Mouse (Mus musculus): ENCODE results near the gene Sox11. TPM values are rescaled to one million over a fixed set of nuclear protein-coding genes. Genes with fewer than 3 reads are reported as not detected.
A peak's percentile ranks its signal among the peaks of the same experiment; 100 is the strongest.

Gene Sox11
- 618 and 725 TPM in 2 replicates for polyA plus RNA-seq (2014; fragmentation: Nextera tagmentation; extraction: Ambion mirVana)

DNA sequence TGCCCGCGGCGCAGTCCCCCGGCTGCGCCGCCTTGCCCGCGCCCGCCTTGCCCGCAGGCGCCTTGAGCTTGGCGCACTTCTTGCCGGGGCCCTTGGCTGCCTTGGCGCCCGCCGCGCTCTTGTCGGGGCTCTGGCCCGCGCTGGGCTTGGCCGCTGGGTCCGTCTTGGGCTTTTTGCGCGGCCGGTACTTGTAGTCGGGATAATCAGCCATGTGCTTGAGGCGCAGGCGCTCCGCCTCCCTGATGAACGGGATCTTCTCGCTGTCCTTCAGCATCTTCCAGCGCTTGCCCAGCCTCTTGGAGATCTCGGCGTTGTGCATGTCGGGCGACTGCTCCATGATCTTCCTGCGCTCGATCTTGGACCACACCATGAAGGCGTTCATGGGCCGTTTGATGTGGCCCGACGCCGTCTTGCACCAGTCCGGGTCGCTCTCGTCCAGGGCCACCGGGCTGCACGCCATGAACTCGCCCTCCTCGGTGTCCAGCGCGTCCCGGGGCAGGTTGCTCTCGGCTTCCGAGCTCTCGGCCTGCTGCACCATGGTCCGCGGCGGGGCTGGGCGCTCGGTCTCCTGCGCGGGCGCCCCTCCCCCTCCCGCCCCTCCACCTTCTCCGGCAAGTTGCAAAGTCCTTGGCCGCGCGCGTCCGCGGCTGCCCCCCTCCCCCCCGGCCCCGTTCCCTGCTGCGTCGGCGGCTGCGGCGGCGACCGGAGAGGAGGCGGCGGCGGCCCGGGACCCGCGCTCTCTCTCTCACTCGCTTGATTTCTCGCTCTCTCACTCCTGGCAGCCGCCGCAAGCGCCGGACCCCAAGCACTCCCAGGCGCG lies at the start of gene Sox11:
Gene Sox11, minus strand, starts transcription at position 704 of the 820 bp plus-strand sequence.
- H3K27me3 ChIP-seq (ENCODE audit: control insufficient read depth, insufficient read depth, low read length), result no peaks in the 10 kb centered on the region
- H3K9ac ChIP-seq (ENCODE audit: low read length), result peak within 1 kb of the TSS; percentile 100
- H3K36me3 ChIP-seq (ENCODE audit: control insufficient read depth, insufficient read depth, low read length), result peaks cover 9% of the 10 kb centered on the region
- under 1% methylated on average over 72 of the region's 95 CpGs for WGBS
- peak within 1 kb of the TSS; percentile 99 for H3K27ac ChIP-seq (ENCODE audit: low read depth, low read length)
- H3K4me1 ChIP-seq (ENCODE audit: control insufficient read depth, insufficient read depth, low read length), result peaks cover 8% of the 10 kb centered on the region
- H3K4me2 ChIP-seq, result peak within 1 kb of the TSS; percentile 69
- DNase-seq (ENCODE audit: low spot score, missing footprints) (peak; percentile 97), ATAC-seq (ENCODE audit: low FRiP score) (peak; percentile 60)
- peak within 1 kb of the TSS; percentile 99 for H3K4me3 ChIP-seq (ENCODE audit: low read depth, low read length)
- no peaks in the 10 kb centered on the region for H3K9me3 ChIP-seq (ENCODE audit: control insufficient read depth, low read length)

DNA sequence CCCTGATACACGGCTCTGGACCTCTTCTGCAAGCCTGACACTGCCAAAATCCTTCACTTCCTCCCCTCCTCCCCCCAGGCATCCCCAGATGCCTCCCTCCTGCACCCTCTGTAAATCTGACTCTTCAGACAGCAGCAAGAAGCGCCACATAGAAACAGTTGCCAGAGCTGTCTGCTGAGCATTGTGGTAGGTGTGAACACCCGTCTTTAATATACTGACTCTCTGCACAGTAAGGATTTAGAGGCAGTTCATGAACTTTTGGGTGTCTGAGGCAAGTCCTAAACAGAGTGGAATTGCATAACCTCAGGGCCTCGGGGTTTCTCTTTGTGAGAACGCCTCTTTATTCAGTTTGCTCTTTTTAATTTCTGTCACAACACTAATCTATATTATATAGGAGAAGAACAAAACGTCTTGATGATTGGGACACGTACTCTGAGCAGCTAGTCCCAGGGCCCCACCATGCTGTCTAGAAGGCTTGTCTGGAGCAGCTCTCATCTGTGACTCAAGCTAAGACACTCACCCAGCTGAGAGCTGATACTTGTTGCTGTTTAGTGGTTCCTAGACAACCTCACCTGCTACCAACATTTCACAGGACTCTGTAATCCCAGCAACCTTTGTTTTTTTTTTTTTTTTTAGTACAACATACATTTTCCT lies 49.4 kb upstream of the Sox11 start:
- H3K27me3 ChIP-seq (ENCODE audit: control insufficient read depth, insufficient read depth, low read length), result no peaks in the 10 kb centered on the region
- WGBS, result 54% methylated on average over 7 of the region's 7 CpGs
- H3K36me3 ChIP-seq (ENCODE audit: control insufficient read depth, insufficient read depth, low read length), result no peaks in the 10 kb centered on the region
- H3K27ac ChIP-seq (ENCODE audit: low read depth, low read length), result no peak overlapping the region
- DNase-seq (ENCODE audit: low spot score, missing footprints), result no peak
- H3K4me1 ChIP-seq (ENCODE audit: control insufficient read depth, insufficient read depth, low read length), result no peaks in the 10 kb centered on the region
- no peak for ATAC-seq (ENCODE audit: low FRiP score)
- no peaks in the 10 kb centered on the region for H3K9me3 ChIP-seq (ENCODE audit: control insufficient read depth, low read length)
- H3K4me3 ChIP-seq (ENCODE audit: low read depth, low read length), result no peak overlapping the region
- no peak overlapping the region for H3K4me2 ChIP-seq
- no peak overlapping the region for H3K9ac ChIP-seq (ENCODE audit: low read length)

DNA sequence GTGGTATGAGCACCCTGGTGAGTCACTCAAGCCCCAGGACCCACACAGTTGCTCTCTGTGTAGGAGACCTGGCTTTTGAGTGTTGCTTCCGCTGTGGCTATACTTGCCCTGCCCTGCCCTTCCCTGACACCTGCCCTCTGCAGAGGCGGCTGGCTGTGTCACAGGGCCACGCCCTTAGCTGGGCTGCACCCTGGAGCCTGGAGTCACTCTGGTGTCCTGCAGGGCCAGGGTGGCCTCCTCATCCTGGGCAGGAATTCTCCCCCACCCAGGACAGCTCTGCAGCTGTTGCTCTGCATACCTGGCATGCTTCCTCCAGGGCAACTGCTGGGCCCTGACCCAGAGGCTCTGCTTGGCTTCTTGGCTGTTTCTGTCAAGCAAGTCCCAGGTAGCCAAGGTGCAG lies 48.1 kb upstream of the Sox11 start:
- H3K36me3 ChIP-seq (ENCODE audit: control insufficient read depth, insufficient read depth, low read length), result no peaks in the 10 kb centered on the region
- no peaks in the 10 kb centered on the region for H3K9me3 ChIP-seq (ENCODE audit: control insufficient read depth, low read length)
- DNase-seq (ENCODE audit: low spot score, missing footprints) (no peak), ATAC-seq (ENCODE audit: low FRiP score) (no peak)
- no peak overlapping the region for H3K27ac ChIP-seq (ENCODE audit: low read depth, low read length)
- 48% methylated on average over 3 of the region's 3 CpGs for WGBS
- no peak overlapping the region for H3K4me2 ChIP-seq
- peaks cover 8% of the 10 kb centered on the region for H3K4me1 ChIP-seq (ENCODE audit: control insufficient read depth, insufficient read depth, low read length)
- no peaks in the 10 kb centered on the region for H3K27me3 ChIP-seq (ENCODE audit: control insufficient read depth, insufficient read depth, low read length)
- no peak overlapping the region for H3K9ac ChIP-seq (ENCODE audit: low read length)
- no peak overlapping the region for H3K4me3 ChIP-seq (ENCODE audit: low read depth, low read length)

DNA sequence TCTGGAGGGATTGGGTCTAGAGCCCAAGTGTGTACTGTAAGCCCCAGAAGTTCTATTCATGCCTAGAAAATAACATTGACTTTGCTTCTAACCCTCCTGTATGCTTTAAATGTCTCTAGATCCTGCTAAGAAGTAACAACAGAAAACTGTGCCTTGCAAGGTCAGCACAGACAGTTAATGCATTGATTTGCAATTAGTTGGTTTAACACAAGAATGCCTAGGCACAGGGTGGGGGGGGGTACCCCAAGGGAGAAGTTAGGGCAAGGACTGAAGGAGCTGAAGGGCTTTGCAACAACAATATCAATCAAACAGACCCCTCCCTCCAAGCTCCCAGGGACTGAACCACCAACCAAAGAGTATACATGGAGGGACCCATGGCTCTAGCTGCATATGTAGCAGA lies 47.1 kb upstream of the Sox11 start:
- Histone ChIP-seq H3K27ac (ENCODE audit: low read depth, low read length) (no peak overlapping the region), H3K4me3 (ENCODE audit: low read depth, low read length) (no peak overlapping the region), H3K4me2 (no peak overlapping the region), H3K9ac (ENCODE audit: low read length) (no peak overlapping the region), H3K27me3 (ENCODE audit: control insufficient read depth, insufficient read depth, low read length) (no peaks in the 10 kb centered on the region), H3K36me3 (ENCODE audit: control insufficient read depth, insufficient read depth, low read length) (no peaks in the 10 kb centered on the region), H3K9me3 (ENCODE audit: control insufficient read depth, low read length) (no peaks in the 10 kb centered on the region), H3K4me1 (ENCODE audit: control insufficient read depth, insufficient read depth, low read length) (peaks cover 8% of the 10 kb centered on the region)
- ATAC-seq (ENCODE audit: low FRiP score) (no peak), DNase-seq (ENCODE audit: low spot score, missing footprints) (no peak)

DNA sequence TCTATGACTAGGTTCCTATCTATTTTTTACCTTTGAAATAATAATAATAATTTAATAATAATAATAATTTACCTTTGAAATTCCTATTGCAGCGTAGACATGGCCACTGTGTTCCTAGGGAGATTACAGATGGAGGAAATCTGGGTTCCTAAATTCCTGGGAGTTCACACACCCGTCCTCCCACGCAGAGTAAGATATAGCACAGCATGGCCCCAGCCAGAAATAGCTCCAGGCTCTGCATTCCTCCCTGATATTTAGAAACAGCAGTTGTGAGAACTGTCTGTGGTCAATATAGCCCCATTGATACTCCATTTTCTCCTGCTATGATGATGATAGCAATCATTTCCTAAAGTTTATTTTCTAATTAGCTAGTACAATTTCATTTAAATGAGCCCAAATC lies 30.1 kb upstream of the Sox11 start:
- Histone ChIP-seq H3K4me3 (ENCODE audit: low read depth, low read length) (no peak overlapping the region), H3K4me2 (no peak overlapping the region), H3K27ac (ENCODE audit: low read depth, low read length) (no peak overlapping the region), H3K9ac (ENCODE audit: low read length) (no peak overlapping the region), H3K9me3 (ENCODE audit: control insufficient read depth, low read length) (no peaks in the 10 kb centered on the region), H3K27me3 (ENCODE audit: control insufficient read depth, insufficient read depth, low read length) (no peaks in the 10 kb centered on the region), H3K4me1 (ENCODE audit: control insufficient read depth, insufficient read depth, low read length) (no peaks in the 10 kb centered on the region), H3K36me3 (ENCODE audit: control insufficient read depth, insufficient read depth, low read length) (no peaks in the 10 kb centered on the region)
- WGBS, result 79% methylated on average over 3 of the region's 3 CpGs
- ATAC-seq (ENCODE audit: low FRiP score), result no peak
- DNase-seq (ENCODE audit: low spot score, missing footprints), result no peak

DNA sequence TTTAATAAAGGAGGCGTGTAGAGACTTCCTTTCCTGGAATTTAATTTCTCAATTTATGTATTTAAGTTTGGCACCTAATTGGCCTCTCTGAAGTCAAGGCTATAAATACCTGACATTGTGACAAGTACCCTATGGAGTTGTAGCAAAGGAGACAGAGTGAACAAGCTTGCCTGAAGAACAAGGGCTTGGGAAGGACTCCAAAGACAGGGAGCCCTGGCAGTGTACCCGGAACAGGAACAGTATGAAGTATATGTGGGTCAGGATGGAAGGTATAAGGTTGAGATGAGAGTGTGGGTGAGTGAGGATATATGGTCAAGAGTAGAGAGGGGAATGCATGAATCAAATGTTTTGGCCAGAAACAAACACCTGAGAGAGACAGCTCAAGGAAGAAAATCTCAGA lies 28.4 kb upstream of the Sox11 start:
- H3K27ac ChIP-seq (ENCODE audit: low read depth, low read length), result no peak overlapping the region
- H3K4me2 ChIP-seq, result no peak overlapping the region
- ATAC-seq (ENCODE audit: low FRiP score) (no peak), DNase-seq (ENCODE audit: low spot score, missing footprints) (peak; percentile 23)
- H3K27me3 ChIP-seq (ENCODE audit: control insufficient read depth, insufficient read depth, low read length), result no peaks in the 10 kb centered on the region
- H3K4me3 ChIP-seq (ENCODE audit: low read depth, low read length), result no peak overlapping the region
- no peaks in the 10 kb centered on the region for H3K36me3 ChIP-seq (ENCODE audit: control insufficient read depth, insufficient read depth, low read length)
- 83% methylated on average over 2 of the region's 2 CpGs for WGBS
- no peaks in the 10 kb centered on the region for H3K9me3 ChIP-seq (ENCODE audit: control insufficient read depth, low read length)
- no peak overlapping the region for H3K9ac ChIP-seq (ENCODE audit: low read length)
- no peaks in the 10 kb centered on the region for H3K4me1 ChIP-seq (ENCODE audit: control insufficient read depth, insufficient read depth, low read length)

DNA sequence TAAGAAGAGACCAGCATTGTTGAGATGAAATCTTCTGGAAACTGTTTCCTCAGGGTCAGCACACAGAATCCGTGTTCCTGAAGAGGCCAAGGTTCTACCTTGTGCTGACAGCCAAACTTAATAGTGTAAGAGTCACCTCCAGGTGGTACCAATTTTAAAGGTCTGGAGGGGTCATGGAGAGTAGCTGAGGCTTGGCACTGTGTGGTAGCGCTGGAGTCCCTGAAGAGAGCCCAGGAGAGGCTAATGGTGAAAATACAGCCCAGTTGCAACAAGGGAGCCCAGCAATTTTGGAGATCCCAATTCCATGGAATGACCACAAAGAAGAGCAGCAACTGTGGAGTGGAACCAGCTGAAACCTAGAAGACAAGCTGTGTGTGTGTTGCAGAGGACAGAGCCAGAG lies 25.1 kb upstream of the Sox11 start:
- Histone ChIP-seq H3K4me3 (ENCODE audit: low read depth, low read length) (no peak overlapping the region), H3K27me3 (ENCODE audit: control insufficient read depth, insufficient read depth, low read length) (no peaks in the 10 kb centered on the region), H3K4me2 (no peak overlapping the region), H3K36me3 (ENCODE audit: control insufficient read depth, insufficient read depth, low read length) (no peaks in the 10 kb centered on the region), H3K4me1 (ENCODE audit: control insufficient read depth, insufficient read depth, low read length) (no peaks in the 10 kb centered on the region), H3K9me3 (ENCODE audit: control insufficient read depth, low read length) (no peaks in the 10 kb centered on the region), H3K9ac (ENCODE audit: low read length) (no peak overlapping the region), H3K27ac (ENCODE audit: low read depth, low read length) (no peak overlapping the region)
- WGBS, result 76% methylated on average over 2 of the region's 2 CpGs
- DNase-seq (ENCODE audit: low spot score, missing footprints) (peak; percentile 69), ATAC-seq (ENCODE audit: low FRiP score) (no peak)

DNA sequence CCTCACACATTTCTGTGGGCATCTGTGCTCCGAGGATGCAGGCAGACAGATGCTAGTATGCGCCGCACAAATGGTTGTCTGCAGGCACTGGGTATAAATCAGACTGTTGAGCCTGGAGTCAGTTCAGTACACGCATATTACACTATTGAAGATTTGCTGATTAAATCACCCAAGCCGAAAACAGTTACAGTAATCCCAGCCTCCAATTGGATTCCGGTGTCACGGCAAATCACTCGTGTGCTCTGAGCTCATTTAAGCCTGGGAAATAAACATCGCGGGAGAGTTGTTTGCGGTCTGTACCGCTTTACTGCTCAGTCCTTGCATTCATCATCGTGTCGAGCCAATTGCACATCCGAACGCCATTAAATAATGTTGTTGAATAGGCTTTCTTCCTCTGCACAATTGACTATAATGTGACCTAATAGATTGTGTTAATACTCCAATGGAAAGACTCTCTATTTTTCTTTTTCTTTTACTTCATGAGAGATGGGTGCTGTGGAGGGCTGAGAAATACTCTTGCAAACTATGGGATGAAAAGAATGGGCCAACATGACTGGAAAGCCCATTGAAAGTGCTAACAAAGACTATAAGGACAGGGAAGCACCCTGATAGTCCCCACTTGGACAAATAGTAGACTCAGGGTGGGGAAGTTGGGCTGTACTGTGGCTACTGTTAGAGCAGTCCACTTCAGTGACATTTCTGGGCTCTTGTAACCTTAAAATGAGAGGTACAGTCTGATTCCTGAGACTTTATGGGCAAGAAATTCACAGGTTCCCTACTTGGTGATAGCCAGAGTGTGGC lies 21.7 kb upstream of the Sox11 start:
- H3K9ac ChIP-seq (ENCODE audit: low read length), result no peak overlapping the region
- H3K4me1 ChIP-seq (ENCODE audit: control insufficient read depth, insufficient read depth, low read length), result no peaks in the 10 kb centered on the region
- H3K4me3 ChIP-seq (ENCODE audit: low read depth, low read length), result no peak overlapping the region
- WGBS, result 89% methylated on average over 16 of the region's 16 CpGs
- H3K9me3 ChIP-seq (ENCODE audit: control insufficient read depth, low read length), result no peaks in the 10 kb centered on the region
- no peak overlapping the region for H3K27ac ChIP-seq (ENCODE audit: low read depth, low read length)
- H3K27me3 ChIP-seq (ENCODE audit: control insufficient read depth, insufficient read depth, low read length), result no peaks in the 10 kb centered on the region
- DNase-seq (ENCODE audit: low spot score, missing footprints), result no peak
- no peak for ATAC-seq (ENCODE audit: low FRiP score)
- no peak overlapping the region for H3K4me2 ChIP-seq
- no peaks in the 10 kb centered on the region for H3K36me3 ChIP-seq (ENCODE audit: control insufficient read depth, insufficient read depth, low read length)

Measured in midbrain, embryonic 11.5 days (tissue).